ENCODE assay signal across 14 mouse cellular contexts in genomic region chr13:60076147-60076800, GRCm38 (mm10).
DNase-seq lines count a peak whose midpoint lies in the region; ATAC-seq lines count a peak whose summit lies in the region.
"Had no signal": no experiment of that assay in that cellular context is flagged by ENCODE, and none has a peak within 500 bp of the region (broad histone marks: within the 10 kb centered on the region; RNA-seq: fewer than 3 reads in every experiment).

No protein-coding gene starts in this region.

- H3K4me2 ChIP-seq in neural tube, embryonic 12.5 days (replicated peaks): no peak overlapping the region
- no peak overlapping the region for H3K4me2 ChIP-seq in stomach, embryonic 15.5 days
- H3K4me2 ChIP-seq: forebrain, embryonic 13.5 days; heart, embryonic 15.5 days; liver, embryonic 15.5 days had no signal

- no peaks in the 10 kb centered on the region for H3K27me3 ChIP-seq in neural tube, embryonic 12.5 days (replicated peaks)
- H3K27me3 ChIP-seq in stomach, embryonic 15.5 days (replicated peaks): no peaks in the 10 kb centered on the region
- H3K27me3 ChIP-seq: forebrain, embryonic 13.5 days; heart, embryonic 15.5 days; liver, embryonic 15.5 days had no signal

- H3K9me3 ChIP-seq in neural tube, embryonic 12.5 days: no peaks in the 10 kb centered on the region
- H3K9me3 ChIP-seq in stomach, embryonic 15.5 days: no peaks in the 10 kb centered on the region
- H3K9me3 ChIP-seq: forebrain, embryonic 13.5 days; heart, embryonic 15.5 days; liver, embryonic 15.5 days had no signal

- no peak overlapping the region for H3K9ac ChIP-seq in neural tube, embryonic 12.5 days
- H3K9ac ChIP-seq in stomach, embryonic 15.5 days: no peak overlapping the region
- H3K9ac ChIP-seq: forebrain, embryonic 13.5 days; heart, embryonic 15.5 days; liver, embryonic 15.5 days had no signal

- H3K4me1 ChIP-seq in neural tube, embryonic 12.5 days: no peaks in the 10 kb centered on the region; the same call in 1 of the 2 replicates
- peaks cover 3% of the 10 kb centered on the region; the same call in 1 of the 2 replicates for H3K4me1 ChIP-seq in stomach, embryonic 15.5 days
- H3K4me1 ChIP-seq: liver, embryonic 15.5 days had no signal

- WGBS in neural tube, embryonic 12.5 days: 60% methylated on average over 6 of the region's 6 CpGs
- WGBS in stomach, embryonic 15.5 days: 60% methylated on average over 6 of the region's 6 CpGs

- H3K4me3 ChIP-seq in neural tube, embryonic 12.5 days: no peak overlapping the region
- no peak overlapping the region for H3K4me3 ChIP-seq in stomach, embryonic 15.5 days (replicated peaks)
- H3K4me3 ChIP-seq: forebrain, embryonic 13.5 days; heart, embryonic 15.5 days; liver, embryonic 15.5 days; myocyte had no signal

- no peaks in the 10 kb centered on the region for H3K36me3 ChIP-seq in neural tube, embryonic 12.5 days
- no peaks in the 10 kb centered on the region for H3K36me3 ChIP-seq in stomach, embryonic 15.5 days
- H3K36me3 ChIP-seq: heart, embryonic 15.5 days; liver, embryonic 15.5 days had no signal

- no peak overlapping the region for H3K27ac ChIP-seq in neural tube, embryonic 12.5 days
- H3K27ac ChIP-seq in stomach, embryonic 15.5 days: no peak overlapping the region
- H3K27ac ChIP-seq: forebrain, embryonic 13.5 days; heart, embryonic 15.5 days; liver, embryonic 15.5 days had no signal

- ATAC-seq in neural tube, embryonic 12.5 days (ENCODE audit: low FRiP score, low read depth): 0 out of 2 replicates have a peak, but pooled peaks have one; percentile 17
- ATAC-seq in stomach, embryonic 15.5 days (ENCODE audit: insufficient read depth, low FRiP score, low read depth): peak; percentile 27; the same call in 1 of the 2 replicates
- no peak for ATAC-seq in monocyte, adult 5-6 weeks (replicated peaks; ENCODE audit: insufficient number of reproducible peaks, low FRiP score, low TSS enrichment, poor library complexity, severe bottlenecking)
- no peak for ATAC-seq in inflammation-experienced regulatory T-cells, adult 6 months
- ATAC-seq: forebrain, embryonic 13.5 days had no signal

- peak; percentile 97 for DNase-seq in heart, adult 11 months
- DNase-seq in heart, adult 8-10 months (ENCODE audit: low spot score): no peak
- DNase-seq in neural tube, embryonic 10.5 days (ENCODE audit: extremely low spot score, low spot score): no peak
- DNase-seq in heart, postnatal 4 days: peak; percentile 30
- DNase-seq: cerebellum, adult 2 months; kidney, adult 11 months had no signal

Comparison
In these comparisons a context has a peak if more than half of its experiments do, and no peak if none do; other contexts are left out.
1. DNase-seq: peak in heart, adult 11 months (single experiment) and heart, postnatal 4 days (single experiment); none in heart, adult 8-10 months (single experiment) and neural tube, embryonic 10.5 days (single experiment).
2. ATAC-seq: peak in neural tube, embryonic 12.5 days (single experiment) and stomach, embryonic 15.5 days (single experiment); none in monocyte, adult 5-6 weeks (single experiment) and inflammation-experienced regulatory T-cells, adult 6 months (single experiment).